Mouse (Mus musculus) embryonic fibroblast, embryonic 13.5 days (primary cell): ENCODE measurements at regions not wholly inside any gene's neighbourhood (a gene's known extent, or its start where the extent isn't known, plus 50 kb on each side); places are given as distances from the start of the nearest gene placed in this dataset.

Experiments
- CTCF ChIP-seq: IDR thresholded peaks from 2 replicates; pipeline ENCODE4 v1.5.1; 2011; ENCODE audit warnings: mild to moderate bottlenecking, control low read depth, low read length, moderate library complexity, borderline replicate concordance; ENCODE audit not compliant: insufficient read depth
- POLR2A ChIP-seq: IDR thresholded peaks from 2 replicates; pipeline ENCODE4 v1.6.1; 2011; ENCODE audit warnings: low read depth, mild to moderate bottlenecking, control low read depth, low read length, moderate library complexity

- TF ChIP-seq POLR2A (no peak), CTCF (no peak)
These were observed 92.0 kb upstream of the Gm26897 start for GRCm38 (mm10) chr5:111641685-111642084.
